8 mouse cellular contexts compared by ENCODE assay signal in genomic region chr11:97314751-97315503, GRCm38 (mm10). TPM values are rescaled to one million over a fixed set of nuclear protein-coding genes. Genes with fewer than 3 reads are reported as not detected.
DNase-seq lines count a peak whose midpoint lies in the region; ATAC-seq and TF ChIP-seq lines count a peak whose summit lies in the region.

No protein-coding gene starts in this region.

- peak overlapping the region; percentile 82 for H3K27ac ChIP-seq in heart, postnatal 0 days (ENCODE audit: low read depth)
- H3K27ac ChIP-seq in bone marrow macrophage, adult 2 months (ENCODE audit: insufficient read depth, low read depth, low read length) = peak overlapping the region; percentile 76
- H3K27ac ChIP-seq in midbrain, embryonic 15.5 days = peak overlapping the region; percentile 84

- no peak for TF ChIP-seq POLR2A in bone marrow macrophage, adult 2 months (IDR thresholded peaks at IDR 0.05; ENCODE audit: borderline replicate concordance, low read depth, low read length)

- peak overlapping the region; percentile 51 for H3K4me2 ChIP-seq in heart, postnatal 0 days (ENCODE audit: low read depth, low read length)
- peak overlapping the region; percentile 53 for H3K4me2 ChIP-seq in midbrain, embryonic 15.5 days

- peaks cover 14% of the 10 kb centered on the region for H3K4me1 ChIP-seq in heart, postnatal 0 days (ENCODE audit: control insufficient read depth, insufficient read depth)
- peaks cover 19% of the 10 kb centered on the region for H3K4me1 ChIP-seq in bone marrow macrophage, adult 2 months (ENCODE audit: control insufficient read depth, insufficient read depth, low read length)
- H3K4me1 ChIP-seq in midbrain, embryonic 15.5 days = peaks cover 30% of the 10 kb centered on the region

- TF ChIP-seq CTCF in heart, postnatal 0 days (IDR thresholded peaks at IDR 0.05; ENCODE audit: low read depth) = no peak
- TF ChIP-seq CTCF in bone marrow macrophage, adult 2 months (IDR thresholded peaks at IDR 0.05; ENCODE audit: low read depth, low read length) = no peak

- H3K36me3 ChIP-seq in heart, postnatal 0 days (replicated peaks; ENCODE audit: control insufficient read depth, insufficient read depth, low read length) = no peaks in the 10 kb centered on the region; the same call in 1 of the 2 replicates
- H3K36me3 ChIP-seq in midbrain, embryonic 15.5 days (replicated peaks) = no peaks in the 10 kb centered on the region

- no peak overlapping the region; the same call in 1 of the 2 replicates for H3K9ac ChIP-seq in heart, postnatal 0 days (replicated peaks; ENCODE audit: low read depth, low read length)
- H3K9ac ChIP-seq in midbrain, embryonic 15.5 days = peak overlapping the region; percentile 25; the same call in 1 of the 2 replicates

- no peak for ATAC-seq in heart, postnatal 0 days (ENCODE audit: insufficient read depth, low read depth)
- ATAC-seq in midbrain, embryonic 15.5 days (replicated peaks) = no peak

- H3K4me3 ChIP-seq in heart, postnatal 0 days (ENCODE audit: low read depth, low read length) = peak overlapping the region; percentile 56
- peak overlapping the region; percentile 20; the same call in 1 of the 2 replicates for H3K4me3 ChIP-seq in bone marrow macrophage, adult 2 months (ENCODE audit: insufficient read depth, low read length)
- peak overlapping the region; percentile 51 for H3K4me3 ChIP-seq in midbrain, embryonic 15.5 days

- no peaks in the 10 kb centered on the region for H3K9me3 ChIP-seq in heart, postnatal 0 days (replicated peaks; ENCODE audit: control insufficient read depth, low read length)
- no peaks in the 10 kb centered on the region for H3K9me3 ChIP-seq in midbrain, embryonic 15.5 days

- intact Hi-C loops in heart, postnatal 10 days (cut with DNase I) = loop anchor here (1.0 to 5.0 kb wide), 2 partner anchors 35 to 103 kb away; partner anchors contain the start of gene Npepps

- 36% methylated on average over 8 of the region's 8 CpGs for WGBS in heart, postnatal 0 days
- 47% methylated on average over 8 of the region's 8 CpGs for WGBS in midbrain, embryonic 15.5 days

- TF ChIP-seq EP300 in heart, postnatal 0 days (IDR thresholded peaks at IDR 0.05; ENCODE audit: low read depth) = no peak

- DNase-seq in heart, postnatal 0 days (ENCODE audit: low spot score) = no peak
- DNase-seq in heart, postnatal 10 days = no peak
- peak; percentile 39 for DNase-seq in induced T-regulatory cell, adult 2 months (ENCODE audit: low read depth)
- DNase-seq in layer of hippocampus, postnatal 10 days (ENCODE audit: low spot score in 2 of 2) = no peak
- no peak for DNase-seq in kidney, postnatal 4 days
- DNase-seq in kidney, adult 11 months = no peak

- H3K27me3 ChIP-seq in heart, postnatal 0 days (ENCODE audit: control insufficient read depth, insufficient read depth, low read length) = no peaks in the 10 kb centered on the region
- no peaks in the 10 kb centered on the region for H3K27me3 ChIP-seq in midbrain, embryonic 15.5 days (replicated peaks)

RNA-seq across cellular contexts. Expression of gene Mrpl45, which starts 0.6 kb away (rescaled TPM):
- 41.8 and 48.8 TPM in 2 replicates for total RNA-seq in heart, postnatal 0 days (2014; rRNA removed; ENCODE audit: low replicate concordance)
- polyA plus RNA-seq in heart, postnatal 0 days (2015; fragmentation: Nextera tagmentation; extraction: Ambion mirVana) = 60.3 and 64.6 TPM in 2 replicates
- total RNA-seq in heart, postnatal 10 days (2021) = 10 to 100 TPM; 44.1 to 51.8 TPM
- polyA plus RNA-seq in bone marrow macrophage, adult 2 months (2012; ENCODE audit: insufficient read depth, insufficient read length, missing spikeins) = 33.0 and 37.6 TPM in 2 replicates
- 33.1 and 38.1 TPM in 2 replicates for polyA plus RNA-seq in midbrain, embryonic 15.5 days (2015; fragmentation: Nextera tagmentation; extraction: Ambion mirVana)
- 10 to 100 TPM; 22.8 to 23.7 TPM for total RNA-seq in layer of hippocampus, postnatal 10 days (2021)

RNA-seq across cellular contexts. Expression of gene Npepps, which starts 34.5 kb away (rescaled TPM):
- total RNA-seq in heart, postnatal 0 days (2014; rRNA removed; ENCODE audit: low replicate concordance) = 28.1 and 45.8 TPM in 2 replicates
- polyA plus RNA-seq in heart, postnatal 0 days (2015; fragmentation: Nextera tagmentation; extraction: Ambion mirVana) = 54.8 and 56.0 TPM in 2 replicates
- total RNA-seq in heart, postnatal 10 days (2021) = 10 to 100 TPM; 64.2 to 71.8 TPM
- polyA plus RNA-seq in bone marrow macrophage, adult 2 months (2012; ENCODE audit: insufficient read depth, insufficient read length, missing spikeins) = 102 and 112 TPM in 2 replicates
- 144 and 161 TPM in 2 replicates for polyA plus RNA-seq in midbrain, embryonic 15.5 days (2015; fragmentation: Nextera tagmentation; extraction: Ambion mirVana)
- 100 to 1,000 TPM; 144 to 159 TPM for total RNA-seq in layer of hippocampus, postnatal 10 days (2021)

RNA-seq across cellular contexts. Expression of gene Gpr179, which starts 37.0 kb away (rescaled TPM):
- total RNA-seq in heart, postnatal 0 days (2014; rRNA removed; ENCODE audit: low replicate concordance) = 0.12 TPM in 1 of 2 replicates, not detected in the other
- polyA plus RNA-seq in heart, postnatal 0 days (2015; fragmentation: Nextera tagmentation; extraction: Ambion mirVana) = not detected in 2 replicates
- under 1 TPM; 0.02 to 0.05 TPM for total RNA-seq in heart, postnatal 10 days (2021)
- 0.12 TPM in 1 of 2 replicates, not detected in the other for polyA plus RNA-seq in bone marrow macrophage, adult 2 months (2012; ENCODE audit: insufficient read depth, insufficient read length, missing spikeins)
- 0.70 and 0.98 TPM in 2 replicates for polyA plus RNA-seq in midbrain, embryonic 15.5 days (2015; fragmentation: Nextera tagmentation; extraction: Ambion mirVana)
- total RNA-seq in layer of hippocampus, postnatal 10 days (2021) = under 1 TPM; 0.34 to 0.42 TPM

RNA-seq across cellular contexts. Expression of gene Socs7, which starts 47.4 kb away (rescaled TPM):
- 15.4 and 20.7 TPM in 2 replicates for total RNA-seq in heart, postnatal 0 days (2014; rRNA removed; ENCODE audit: low replicate concordance)
- polyA plus RNA-seq in heart, postnatal 0 days (2015; fragmentation: Nextera tagmentation; extraction: Ambion mirVana) = 1.6 and 2.1 TPM in 2 replicates
- 10 to 100 TPM; 19.9 to 20.2 TPM for total RNA-seq in heart, postnatal 10 days (2021)
- 9.2 and 10.3 TPM in 2 replicates for polyA plus RNA-seq in bone marrow macrophage, adult 2 months (2012; ENCODE audit: insufficient read depth, insufficient read length, missing spikeins)
- polyA plus RNA-seq in midbrain, embryonic 15.5 days (2015; fragmentation: Nextera tagmentation; extraction: Ambion mirVana) = 10.6 and 10.8 TPM in 2 replicates
- 10 to 100 TPM; 69.2 to 72.6 TPM for total RNA-seq in layer of hippocampus, postnatal 10 days (2021)
